Mouse (Mus musculus) heart, adult 2 months (tissue): Measurements from ENCODE around the gene Rnasel.

ENCODE experiments used
- CTCF ChIP-seq: fragments of 200-600 bp; IDR thresholded peaks from 2 replicates; pipeline ENCODE4 v1.8.1; 2022; ENCODE audit warnings: antibody characterized with exemption, mild to moderate bottlenecking, moderate library complexity
- POLR2A ChIP-seq: fragments of 200-500 bp; IDR thresholded peaks from 2 replicates; pipeline ENCODE4 v1.6.1; 2011; ENCODE audit warnings: mild to moderate bottlenecking, low read depth, low read length, control low read depth; ENCODE audit not compliant: insufficient read depth

- TF ChIP-seq POLR2A (no peak), CTCF (no peak)
Observed at GRCm38 (mm10) chr1:153783339-153783738, 34.1 kb downstream of the Rnasel start.
